Mouse (Mus musculus) c-Kit-positive CD71-negative TER-119-negative erythroid progenitor cells, embryonic 14.5 days (primary cell): ENCODE results near the gene Tigd3.

Experiments used
- DNase-seq: peaks from one replicate; pipeline ENCODE4 v3.0.0-alpha.2; 2013; ENCODE audit warnings: low read depth

The Tigd3 gene

GRCm38 (mm10) chr19:5847306-5847796, 46.6 kb downstream of the Tigd3 start:
- no peak for DNase-seq

- no peak for DNase-seq
Observed at GRCm38 (mm10) chr19:5846557-5847305, 47.2 kb downstream of the Tigd3 start.

GRCm38 (mm10) chr19:5846154-5846553, 47.8 kb downstream of the Tigd3 start:
- DNase-seq, result no peak

- peak; percentile 89 for DNase-seq
Observed at GRCm38 (mm10) chr19:5845319-5846135, 48.4 kb downstream of the Tigd3 start.

GRCm38 (mm10) chr19:5844831-5845318, 49.1 kb downstream of the Tigd3 start:
- DNase-seq, result no peak

GRCm38 (mm10) chr19:5843781-5844691, 49.9 kb downstream of the Tigd3 start:
- no peak for DNase-seq

GRCm38 (mm10) chr19:5842785-5843730, 50.9 kb downstream of the Tigd3 start:
- DNase-seq, result no peak

GRCm38 (mm10) chr19:5841999-5842784, 51.8 kb downstream of the Tigd3 start:
- DNase-seq, result no peak

GRCm38 (mm10) chr19:5841389-5841946, 52.5 kb downstream of the Tigd3 start:
- no peak for DNase-seq
